Mouse (Mus musculus) midbrain, embryonic 16.5 days (tissue): ENCODE measurements around the gene Mup12. TPM values are rescaled to one million over a fixed set of nuclear protein-coding genes. Genes with fewer than 3 reads are reported as not detected.
"Not testable (repeated sequence)": the region's sequence is repeated elsewhere in the genome, so short reads cannot be mapped to it uniquely, and the experiment has no call there.

ENCODE experiments used
- ATAC-seq: fragments of 200-750 bp; cut with Nextera tagmentation; 2 replicates; pipeline ENCODE4 v1.8.0; 2017; ENCODE audit warnings: moderate TSS enrichment
- H3K27ac ChIP-seq: fragments of 300-500 bp; sonication (generic); 2 replicates; pipeline ENCODE4 v1.5.1; 2014; ENCODE audit warnings: mild to moderate bottlenecking, low read length, mixed read lengths
- H3K27me3 ChIP-seq: fragments of 300-500 bp; sonication (generic); 2 replicates; pipeline ENCODE4 v1.6.1; 2014; ENCODE audit warnings: low read depth, low read length, mixed read lengths; ENCODE audit not compliant: control insufficient read depth, insufficient read depth
- H3K36me3 ChIP-seq: fragments of 300-500 bp; sonication (generic); 2 replicates; pipeline ENCODE4 v1.6.1; 2014; ENCODE audit warnings: mild to moderate bottlenecking, low read length, moderate library complexity, mixed read lengths; ENCODE audit not compliant: control insufficient read depth, insufficient read depth
- H3K4me1 ChIP-seq: fragments of 300-500 bp; sonication (generic); 2 replicates; pipeline ENCODE4 v1.6.1; 2014; ENCODE audit warnings: mild to moderate bottlenecking, low read length, mixed read lengths; ENCODE audit not compliant: control insufficient read depth, insufficient read depth
- H3K4me2 ChIP-seq: fragments of 300-500 bp; sonication (generic); 2 replicates; pipeline ENCODE4 v1.6.1; 2014; ENCODE audit warnings: mild to moderate bottlenecking, low read length, mixed read lengths
- H3K4me3 ChIP-seq: fragments of 300-500 bp; sonication (generic); 2 replicates; pipeline ENCODE4 v1.5.1; 2014; ENCODE audit warnings: low read depth, mild to moderate bottlenecking, low read length, moderate library complexity, mixed read lengths
- H3K9ac ChIP-seq: fragments of 300-500 bp; sonication (generic); 2 replicates; pipeline ENCODE4 v1.6.1; 2014; ENCODE audit warnings: low read depth, low read length, mixed read lengths
- H3K9me3 ChIP-seq: fragments of 300-500 bp; sonication (generic); replicated peaks from 2 replicates; pipeline ENCODE4 v1.6.1; 2014; ENCODE audit warnings: mild to moderate bottlenecking, low read length, mixed read lengths; ENCODE audit not compliant: control insufficient read depth, poor library complexity, severe bottlenecking
- WGBS: fragments of 180-500 bp; shearing (Covaris S2); extraction: QIAGEN DNeasy Blood & Tissue Kit; methylation state at CpG from one replicate; pipeline ENCODE4 v1.1.7; 2014; 5-methylcytosine and 5-hydroxymethylcytosine counted together
- polyA plus RNA-seq: library from polyadenylated mRNA; unstranded; fragments of >200 nt; fragmentation: Nextera tagmentation; extraction: Ambion mirVana; gene quantifications from 2 replicates; pipeline ENCODE4 v1.2.1, GENCODE M21; 2015

Gene Mup12
- polyA plus RNA-seq = not detected in 2 replicates

DNA sequence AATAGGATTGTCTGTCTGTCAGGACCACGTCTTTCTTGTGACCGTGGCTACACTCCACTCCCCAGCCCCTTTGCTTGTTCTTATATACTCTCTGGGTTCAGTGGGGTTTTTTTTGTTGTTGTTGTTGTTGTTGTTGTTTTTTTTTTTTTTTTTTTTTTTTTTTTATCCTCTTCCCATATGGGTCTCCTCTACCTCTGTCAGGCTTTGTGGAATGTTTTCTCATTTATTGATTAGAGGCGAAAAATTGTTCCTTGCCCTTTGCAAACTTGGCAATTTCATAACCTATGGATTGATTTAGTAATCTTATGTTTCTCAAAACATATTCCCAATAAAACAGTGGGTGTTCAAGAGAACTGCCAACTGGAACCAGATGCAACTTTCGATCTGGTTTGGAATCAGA, at the start of gene Mup12:
Gene Mup12 (minus strand): TSS at position 101 of the 400 bp plus-strand sequence.
- not testable (repeated sequence) for H3K4me2 ChIP-seq, H3K4me3 ChIP-seq, ATAC-seq, H3K27ac ChIP-seq, H3K9ac ChIP-seq, H3K4me1 ChIP-seq, H3K36me3 ChIP-seq, H3K27me3 ChIP-seq, H3K9me3 ChIP-seq
- 91% methylated on average over 3 of the region's 4 CpGs for WGBS

Other genes starting within 250 kb of the Mup12 start
- not detected in 2 replicates for gene Mup1, start 239.4 kb downstream of the Mup12 start, polyA plus RNA-seq
- not detected in 2 replicates for gene Mup10, start 159.1 kb downstream of the Mup12 start, polyA plus RNA-seq
- not detected in 2 replicates for gene Mup11, start 78.9 kb downstream of the Mup12 start, polyA plus RNA-seq
- not detected in 2 replicates for gene Mup22, start 80.1 kb upstream of the Mup12 start, polyA plus RNA-seq